In genomic region chr2:92185766-92186450, GRCm38 (mm10) we compare ENCODE assay signal across 8 mouse cellular contexts.
DNase-seq lines count a peak whose midpoint lies in the region; ATAC-seq lines count a peak whose summit lies in the region.

No protein-coding gene starts in this region.

- peak overlapping the region; percentile 78 for H3K4me3 ChIP-seq in kidney, embryonic 16.5 days (ENCODE audit: low read length)
- peak overlapping the region; percentile 87 for H3K4me3 ChIP-seq in embryonic facial prominence, embryonic 10.5 days
- peak overlapping the region; percentile 85 for H3K4me3 ChIP-seq in hindbrain, embryonic 16.5 days (ENCODE audit: low read length)
- peak overlapping the region; percentile 73 for H3K4me3 ChIP-seq in midbrain, embryonic 15.5 days

- H3K27ac ChIP-seq in kidney, embryonic 16.5 days (ENCODE audit: low read length) = peak overlapping the region; percentile 100
- peak overlapping the region; percentile 99 for H3K27ac ChIP-seq in embryonic facial prominence, embryonic 10.5 days (replicated peaks)
- peak overlapping the region; percentile 100 for H3K27ac ChIP-seq in hindbrain, embryonic 16.5 days (ENCODE audit: low read depth, low read length)
- H3K27ac ChIP-seq in midbrain, embryonic 15.5 days = peak overlapping the region; percentile 99

- ATAC-seq in kidney, embryonic 16.5 days (ENCODE audit: low FRiP score, low TSS enrichment) = no peak
- ATAC-seq in hindbrain, embryonic 16.5 days = no peak
- ATAC-seq in midbrain, embryonic 15.5 days (replicated peaks) = no peak

- H3K4me1 ChIP-seq in kidney, embryonic 16.5 days (ENCODE audit: insufficient read depth, low read length) = peaks cover 29% of the 10 kb centered on the region
- peaks cover 49% of the 10 kb centered on the region for H3K4me1 ChIP-seq in embryonic facial prominence, embryonic 10.5 days
- peaks cover 27% of the 10 kb centered on the region for H3K4me1 ChIP-seq in hindbrain, embryonic 16.5 days (ENCODE audit: control insufficient read depth, insufficient read depth, low read depth, low read length)
- peaks cover 39% of the 10 kb centered on the region for H3K4me1 ChIP-seq in midbrain, embryonic 15.5 days

- H3K27me3 ChIP-seq in kidney, embryonic 16.5 days (ENCODE audit: insufficient read depth, low read length) = no peaks in the 10 kb centered on the region
- H3K27me3 ChIP-seq in embryonic facial prominence, embryonic 10.5 days (replicated peaks; ENCODE audit: low read depth, poor library complexity, severe bottlenecking) = no peaks in the 10 kb centered on the region
- no peaks in the 10 kb centered on the region for H3K27me3 ChIP-seq in hindbrain, embryonic 16.5 days (replicated peaks; ENCODE audit: control insufficient read depth, insufficient read depth, low read length)
- H3K27me3 ChIP-seq in midbrain, embryonic 15.5 days (replicated peaks) = no peaks in the 10 kb centered on the region

- 6% methylated on average over 11 of the region's 11 CpGs for WGBS in kidney, embryonic 16.5 days
- 13% methylated on average over 11 of the region's 11 CpGs for WGBS in embryonic facial prominence, embryonic 10.5 days
- 4% methylated on average over 11 of the region's 11 CpGs for WGBS in hindbrain, embryonic 16.5 days
- WGBS in midbrain, embryonic 15.5 days = 3% methylated on average over 11 of the region's 11 CpGs

- H3K9me3 ChIP-seq in kidney, embryonic 16.5 days (ENCODE audit: low read length) = no peaks in the 10 kb centered on the region
- no peaks in the 10 kb centered on the region for H3K9me3 ChIP-seq in embryonic facial prominence, embryonic 10.5 days
- H3K9me3 ChIP-seq in hindbrain, embryonic 16.5 days (ENCODE audit: control insufficient read depth, low read length) = no peaks in the 10 kb centered on the region
- H3K9me3 ChIP-seq in midbrain, embryonic 15.5 days = no peaks in the 10 kb centered on the region

- peak overlapping the region; percentile 90 for H3K9ac ChIP-seq in kidney, embryonic 16.5 days (replicated peaks; ENCODE audit: low read length)
- peak overlapping the region; percentile 95 for H3K9ac ChIP-seq in hindbrain, embryonic 16.5 days (ENCODE audit: low read depth, low read length)
- H3K9ac ChIP-seq in midbrain, embryonic 15.5 days = peak overlapping the region; percentile 77

- no peaks in the 10 kb centered on the region for H3K36me3 ChIP-seq in kidney, embryonic 16.5 days (ENCODE audit: insufficient read depth, low read length)
- 0 out of 2 replicates have a peak, but pooled peaks cover under 1% of the 10 kb centered on the region for H3K36me3 ChIP-seq in embryonic facial prominence, embryonic 10.5 days (replicated peaks)
- H3K36me3 ChIP-seq in hindbrain, embryonic 16.5 days (ENCODE audit: control insufficient read depth, insufficient read depth, low read length) = no peaks in the 10 kb centered on the region
- H3K36me3 ChIP-seq in midbrain, embryonic 15.5 days (replicated peaks) = no peaks in the 10 kb centered on the region

- DNase-seq in kidney, adult 18-20 months = no peak
- DNase-seq in embryonic facial prominence, embryonic 10.5 days (ENCODE audit: low spot score) = no peak
- no peak for DNase-seq in left cerebral cortex, adult 18-20 months (ENCODE audit: low spot score in 2 of 2)
- DNase-seq in spleen, adult 12 weeks (ENCODE audit: low spot score) = no peak
- no peak for DNase-seq in adrenal gland, postnatal 4 days (ENCODE audit: low spot score in 2 of 2)

- peak overlapping the region; percentile 67 for H3K4me2 ChIP-seq in kidney, embryonic 16.5 days (replicated peaks; ENCODE audit: low read depth, low read length)
- H3K4me2 ChIP-seq in hindbrain, embryonic 16.5 days (ENCODE audit: low read length) = peak overlapping the region; percentile 96
- peak overlapping the region; percentile 89 for H3K4me2 ChIP-seq in midbrain, embryonic 15.5 days
